ENCODE assay signal across 20 mouse cellular contexts in the genomic region with DNA sequence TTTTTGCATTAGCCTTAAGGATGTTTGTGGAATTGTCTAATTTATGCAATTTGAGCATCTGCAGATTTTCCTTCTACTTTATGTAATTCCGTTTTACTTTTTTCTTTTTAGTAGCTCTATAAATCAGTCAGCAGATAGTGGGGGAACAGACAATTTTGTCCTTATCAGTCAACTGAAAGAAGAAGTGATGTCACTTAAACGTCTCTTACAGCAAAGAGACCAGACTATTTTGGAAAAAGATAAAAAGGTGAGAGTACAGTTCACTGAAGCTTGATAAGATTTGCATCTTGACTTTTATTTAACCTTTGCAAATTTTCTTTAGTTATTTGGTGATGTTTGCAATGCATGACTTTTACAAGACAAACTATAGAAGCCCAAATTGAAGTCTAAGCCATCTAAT. TPM values are rescaled to one million over a fixed set of nuclear protein-coding genes. Genes with fewer than 3 reads are reported as not detected.
DNase-seq lines count a peak whose midpoint lies in the region; ATAC-seq and TF ChIP-seq lines count a peak whose summit lies in the region.
"Had no signal": no experiment of that assay in that cellular context is flagged by ENCODE, and none has a peak within 500 bp of the region (broad histone marks: within the 10 kb centered on the region; RNA-seq: fewer than 3 reads in every experiment).

No protein-coding gene starts in this region.

- no peaks in the 10 kb centered on the region for H3K9me3 ChIP-seq in MEL (replicated peaks; ENCODE audit: insufficient read depth, low read length)
- H3K9me3 ChIP-seq: embryonic facial prominence, embryonic 10.5 days; embryonic facial prominence, embryonic 12.5 days; forebrain, embryonic 13.5 days; forebrain, embryonic 15.5 days; G1E had no signal

- TF ChIP-seq EP300 in MEL (IDR thresholded peaks at IDR 0.05; ENCODE audit: low read depth in 1 of 2, low read length in 2 of 2) = no peak

- TF ChIP-seq RAD21 in MEL (IDR thresholded peaks at IDR 0.05; ENCODE audit: low read depth, low read length) = no peak

- H3K27ac ChIP-seq in MEL (ENCODE audit: control insufficient read depth, low read depth, low read length) = no peak overlapping the region
- H3K27ac ChIP-seq: embryonic facial prominence, embryonic 10.5 days; embryonic facial prominence, embryonic 12.5 days; forebrain, embryonic 13.5 days; forebrain, embryonic 15.5 days had no signal

- peak; percentile 71 for DNase-seq in A20 (ENCODE audit: low read depth, low spot score)
- DNase-seq in MEL (ENCODE audit: low read depth, low spot score) = peak; percentile 61
- DNase-seq in splenic B cell, adult 2 months (ENCODE audit: low read depth, low spot score) = peak; percentile 71
- no peak for DNase-seq in embryo, embryonic 10 days (ENCODE audit: low spot score)
- DNase-seq: adrenal gland, adult 2 months; adrenal gland, postnatal 10 days; adrenal gland, postnatal 25 days; cerebellum, adult 11 months; cerebellum, adult 18-20 months; cerebellum, adult 8-10 months; cerebellum, adult 9-11 months; cerebellum, postnatal 14 days; cerebellum, postnatal 36 days; forebrain, postnatal 0 days had no signal

- no peak for ATAC-seq in inflammation-experienced regulatory T-cells, adult 6 months
- ATAC-seq: forebrain, embryonic 13.5 days; forebrain, embryonic 15.5 days; forebrain, postnatal 0 days had no signal

- H3K36me3 ChIP-seq in MEL (ENCODE audit: control insufficient read depth in 1 of 2, insufficient read depth in 2 of 2, low read length in 2 of 2) = peaks cover 55 to 90% of the 10 kb centered on the region in 2 experiments
- peaks cover 20% of the 10 kb centered on the region; the same call in 1 of the 2 replicates for H3K36me3 ChIP-seq in splenic B cell, adult 2 months (ENCODE audit: control insufficient read depth, insufficient read depth, low read length, poor library complexity, severe bottlenecking)

- no peak overlapping the region for H3K9ac ChIP-seq in MEL (ENCODE audit: control insufficient read depth, low read depth, low read length, poor library complexity, severe bottlenecking)
- H3K9ac ChIP-seq: embryonic facial prominence, embryonic 12.5 days; forebrain, embryonic 13.5 days; forebrain, embryonic 15.5 days; forebrain, postnatal 0 days had no signal

- no peak; a peak in 1 of 4 replicates for TF ChIP-seq POLR2A in MEL (IDR thresholded peaks at IDR 0.05; ENCODE audit: control insufficient read depth in 1 of 2, insufficient read depth in 1 of 2, low read depth in 1 of 2, low read length in 2 of 2, poor library complexity in 1 of 2)

- peaks cover 10% of the 10 kb centered on the region; the same call in 1 of the 2 replicates for H3K79me2 ChIP-seq in MEL (ENCODE audit: control insufficient read depth, insufficient read depth, low read length, poor library complexity)

- peaks cover 13 to 36% of the 10 kb centered on the region in 2 experiments for H3K4me1 ChIP-seq in MEL (ENCODE audit: control insufficient read depth in 1 of 2, insufficient read depth in 2 of 2, low read length in 2 of 2)
- H3K4me1 ChIP-seq: embryonic facial prominence, embryonic 10.5 days; embryonic facial prominence, embryonic 12.5 days; forebrain, embryonic 13.5 days; forebrain, embryonic 15.5 days had no signal

- TF ChIP-seq CTCF in MEL (IDR thresholded peaks at IDR 0.05 in 2 of 3, conservative IDR thresholded peaks at IDR 0.05 in 1 of 3; ENCODE audit: control insufficient read depth in 1 of 3, insufficient read depth in 1 of 3, low read depth in 2 of 3, low read length in 3 of 3, poor library complexity in 1 of 3, severe bottlenecking in 1 of 3) = no peak

- H3K4me3 ChIP-seq in MEL (ENCODE audit: control insufficient read depth in 1 of 2, insufficient read depth in 1 of 2, low read depth in 2 of 2, low read length in 2 of 2) = no peak overlapping the region
- H3K4me3 ChIP-seq: embryonic facial prominence, embryonic 10.5 days; embryonic facial prominence, embryonic 12.5 days; forebrain, embryonic 13.5 days; forebrain, embryonic 15.5 days had no signal

- H3K27me3 ChIP-seq in MEL (ENCODE audit: control insufficient read depth in 1 of 2, insufficient read depth in 2 of 2, low read length in 2 of 2) = no peaks in the 10 kb centered on the region
- H3K27me3 ChIP-seq in splenic B cell, adult 2 months (ENCODE audit: control insufficient read depth, insufficient read depth, low read length, poor library complexity, severe bottlenecking) = no peaks in the 10 kb centered on the region
- H3K27me3 ChIP-seq: embryonic facial prominence, embryonic 12.5 days; forebrain, embryonic 13.5 days; forebrain, embryonic 15.5 days had no signal

TF ChIP-seq in MEL, 35 proteins besides CTCF, POLR2A, EP300 and RAD21:
- TF ChIP-seq MAZ (IDR thresholded peaks at IDR 0.05; ENCODE audit: low read depth, low read length) (no peak), KAT2A (conservative IDR thresholded peaks at IDR 0.05; ENCODE audit: low read depth, low read length) (no peak), CHD1 (IDR thresholded peaks at IDR 0.05; ENCODE audit: low read depth, low read length) (no peak), USF2 (IDR thresholded peaks at IDR 0.05; ENCODE audit: borderline replicate concordance in 1 of 2, insufficient read depth in 1 of 2, low read depth in 1 of 2, low read length in 2 of 2) (no peak), CHD2 (IDR thresholded peaks at IDR 0.05; ENCODE audit: low read length) (no peak), ZKSCAN1 (IDR thresholded peaks at IDR 0.05; ENCODE audit: low read depth, low read length) (no peak)

RNA-seq across cellular contexts. Expression of a gene that starts 9.2 kb away (rescaled TPM):
- total RNA-seq in MEL (2012; rRNA removed) = 27.9 and 32.3 TPM in 2 replicates
- polyA plus RNA-seq in MEL (2012; ENCODE audit: insufficient read depth in 1 of 2, insufficient read length in 2 of 2, low read depth in 1 of 2, low replicate concordance in 2 of 2, missing spikeins in 1 of 2) = 10 to 100 TPM; 39.2 to 43.8 TPM
- 10 to 100 TPM; 14.3 to 20.9 (median 14.6) TPM for polyA plus RNA-seq in inflammation-experienced regulatory T-cells, adult 6 months (2017; shearing (Covaris generic))

RNA-seq across cellular contexts. Expression of a gene that starts 9.8 kb away (rescaled TPM):
- total RNA-seq in MEL (2012; rRNA removed) = 89.3 and 98.7 TPM in 2 replicates
- polyA plus RNA-seq in MEL (2012; ENCODE audit: insufficient read depth in 1 of 2, insufficient read length in 2 of 2, low read depth in 1 of 2, low replicate concordance in 2 of 2, missing spikeins in 1 of 2) = 100 to 1,000 TPM; 119 to 142 TPM
- polyA plus RNA-seq in inflammation-experienced regulatory T-cells, adult 6 months (2017; shearing (Covaris generic)) = 10 to 100 TPM; 42.7 to 62.0 (median 49.0) TPM
